Mouse (Mus musculus): Measurements from ENCODE around the gene Zfp248. TPM values are rescaled to one million over a fixed set of nuclear protein-coding genes. Genes with fewer than 3 reads are reported as not detected.

Gene Zfp248
- total RNA-seq, 2 experiments from 2014 or later = 2.1 to 2.5 TPM

DNA sequence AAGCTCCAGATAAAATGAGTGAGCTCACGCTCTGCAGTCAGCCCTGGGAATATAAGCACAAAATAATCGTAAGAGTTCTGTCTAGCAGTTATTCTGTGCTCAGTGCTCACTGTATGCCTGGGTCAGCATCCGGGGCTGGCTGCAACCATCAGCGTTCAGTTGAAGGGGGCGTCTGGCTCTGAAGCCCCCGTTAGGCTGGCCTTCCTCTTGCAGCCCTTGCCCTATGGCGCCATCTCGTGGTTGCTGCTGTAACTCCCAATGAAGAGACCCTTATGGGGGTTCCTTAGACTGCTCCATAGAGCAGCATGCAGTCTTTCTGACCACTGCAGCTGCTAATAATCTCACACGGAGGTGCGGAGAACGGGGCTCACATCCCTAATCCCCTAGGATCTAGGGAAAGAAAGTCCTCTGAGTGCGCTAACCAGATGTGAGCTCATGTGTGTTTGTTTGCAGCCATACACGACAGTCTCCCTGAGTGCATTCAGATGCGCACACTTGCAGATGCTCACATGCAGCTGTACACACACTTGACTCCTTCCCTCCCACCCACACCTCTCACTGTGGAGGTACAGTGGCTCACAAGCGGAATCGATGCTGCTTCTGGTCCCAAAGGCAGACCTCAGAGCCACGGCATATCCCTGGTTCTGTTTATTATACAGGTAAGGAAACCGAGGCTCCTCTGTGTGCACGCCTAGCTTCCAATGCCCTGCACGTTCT lies 75.7 kb downstream of the Zfp248 start:
- DNase-seq (ENCODE audit: low spot score) = no peak
- intact Hi-C loops (cut with DNase I) = loop anchor here (1.0 to 10.0 kb wide), 2 partner anchors 200 to 315 kb away; no protein-coding TSS in a partner anchor

- intact Hi-C loops (cut with DNase I) = no loop called here
- no peak for DNase-seq (ENCODE audit: low spot score)
Measured at GRCm38 (mm10) chr6:118377611-118378010, 77.7 kb downstream of the Zfp248 start.

Small RNA genes lying within 50 kb of the gene (microRNA-seq; reads per million reads assigned to microRNA genes)
- gene Gm25953 = not detected

Other genes with a start within 250 kb of the Zfp248 start
- gene Bms1, start 36.1 kb downstream of the Zfp248 start, total RNA-seq (2021) = 10 to 100 TPM; 22.0 to 24.7 TPM
- gene Zfp9, start 23.8 kb upstream of the Zfp248 start, total RNA-seq (2021) = 1 to 10 TPM; 5.1 to 5.2 TPM
- gene Ankrd26, start 106.7 kb upstream of the Zfp248 start, total RNA-seq (2021) = 1 to 10 TPM; 1.9 to 2.0 TPM

Measured in heart, postnatal 25 days (tissue).